Mouse (Mus musculus): ENCODE data around the gene Ccn2.

- TF ChIP-seq POLR2A (IDR thresholded peaks at IDR 0.05; ENCODE audit: borderline replicate concordance, extremely low read depth, low read depth, low read length) (no peak), CTCF (IDR thresholded peaks at IDR 0.05; ENCODE audit: insufficient read depth, low read length) (no peak)
Measured at GRCm38 (mm10) chr10:24581076-24581475, 14.2 kb upstream of the Ccn2 start.

Measured in lung, adult 2 months (tissue).